Mouse (Mus musculus) megakaryocyte-erythroid progenitor cell, adult 5 weeks (primary cell): ENCODE data around the gene Rhox8. TPM values are rescaled to one million over a fixed set of nuclear protein-coding genes. Genes with fewer than 3 reads are reported as not detected.

ENCODE experiments used
- polyA plus RNA-seq: library from polyadenylated mRNA; stranded (reverse); fragments of >175 nt; gene quantifications from 2 replicates; pipeline ENCODE4 v1.2.3, GENCODE M21; 2012

Rhox8 gene
- polyA plus RNA-seq, result not detected in 2 replicates

GRCm38 (mm10) chrX:37878844-37879243 lies at the start of gene Rhox8:
Gene Rhox8, minus strand, starts transcription at chrX:37878944.

GRCm38 (mm10) chrX:37901670-37902069 lies 22.9 kb upstream of the Rhox8 start, which contains the start of gene Rhox9:
Gene Rhox9, minus strand, starts transcription at chrX:37901770.

GRCm38 (mm10) chrX:37897132-37897531 lies 18.4 kb upstream of the Rhox8 start, which contains the start of gene Rhox7b:
Gene Rhox7b, minus strand, starts transcription at chrX:37897232.

GRCm38 (mm10) chrX:37831386-37831785 lies 47.4 kb downstream of the Rhox8 start, which contains the start of gene Rhox7a:
Gene Rhox7a, plus strand, starts transcription at chrX:37831686.

GRCm38 (mm10) chrX:37826610-37827009 lies 52.1 kb downstream of the Rhox8 start, which contains the start of gene Rhox6:
Gene Rhox6, plus strand, starts transcription at chrX:37826910.

Other genes with a start within 250 kb of the Rhox8 start
- not detected in 2 replicates for gene Rhox2g, start 235.5 kb downstream of the Rhox8 start, polyA plus RNA-seq
- gene Rhox4g, start 227.6 kb downstream of the Rhox8 start, polyA plus RNA-seq, result not detected in 2 replicates
- gene Rhox3h, start 210.2 kb downstream of the Rhox8 start, polyA plus RNA-seq, result not detected in 2 replicates
- not detected in 2 replicates for gene Rhox2h, start 205.7 kb downstream of the Rhox8 start, polyA plus RNA-seq
- not detected in 2 replicates for gene Rhox5, start 74.1 kb downstream of the Rhox8 start, polyA plus RNA-seq
- gene Rhox6, start 52.0 kb downstream of the Rhox8 start, polyA plus RNA-seq, result not detected in 2 replicates
- gene Rhox7a, start 47.3 kb downstream of the Rhox8 start, polyA plus RNA-seq, result not detected in 2 replicates
- not detected in 2 replicates for gene Rhox7b, start 18.3 kb upstream of the Rhox8 start, polyA plus RNA-seq
- gene Rhox9, start 22.8 kb upstream of the Rhox8 start, polyA plus RNA-seq, result not detected in 2 replicates
- not detected in 2 replicates for gene Btg1-ps1, start 139.9 kb upstream of the Rhox8 start, polyA plus RNA-seq
- gene Btg1-ps2, start 164.2 kb upstream of the Rhox8 start, polyA plus RNA-seq, result not detected in 2 replicates
- gene Rhox10, start 187.5 kb upstream of the Rhox8 start, polyA plus RNA-seq, result not detected in 2 replicates
- not detected in 2 replicates for gene Rhox11, start 206.2 kb upstream of the Rhox8 start, polyA plus RNA-seq
- not detected in 2 replicates for gene Rhox12, start 232.0 kb upstream of the Rhox8 start, polyA plus RNA-seq
- gene Rhox13, start 242.3 kb upstream of the Rhox8 start, polyA plus RNA-seq, result not detected in 2 replicates